Mouse (Mus musculus) hindbrain, postnatal 0 days (tissue): Measurements from ENCODE around the gene Maml3. TPM values are rescaled to one million over a fixed set of nuclear protein-coding genes. Genes with fewer than 3 reads are reported as not detected.

ENCODE experiments used
- ATAC-seq: fragments of 200-750 bp; cut with Nextera tagmentation; 2 replicates; pipeline ENCODE4 v1.8.0; 2017; ENCODE audit warnings: mild to moderate bottlenecking, moderate TSS enrichment, moderate library complexity
- DNase-seq: peaks from one replicate; pipeline ENCODE4 v3.0.0-alpha.2; 2015; ENCODE audit warnings: low spot score
- H3K27ac ChIP-seq: fragments of 300-500 bp; sonication (generic); 2 replicates; pipeline ENCODE4 v1.5.1; 2014; ENCODE audit warnings: mild to moderate bottlenecking
- H3K27me3 ChIP-seq: fragments of 300-500 bp; sonication (generic); 2 replicates; pipeline ENCODE4 v1.6.1; 2014; ENCODE audit warnings: low read length, mixed read lengths; ENCODE audit not compliant: insufficient read depth
- H3K36me3 ChIP-seq: fragments of 300-500 bp; sonication (generic); 2 replicates; pipeline ENCODE4 v1.6.1; 2014; ENCODE audit warnings: low read length, mixed read lengths; ENCODE audit not compliant: insufficient read depth
- H3K4me1 ChIP-seq: fragments of 300-500 bp; sonication (generic); 2 replicates; pipeline ENCODE4 v1.6.1; 2014; ENCODE audit warnings: antibody characterized with exemption, low read length, mixed read lengths; ENCODE audit not compliant: insufficient read depth
- H3K4me2 ChIP-seq: fragments of 300-500 bp; sonication (generic); 2 replicates; pipeline ENCODE4 v1.6.1; 2014; ENCODE audit warnings: low read depth, mild to moderate bottlenecking, low read length, moderate library complexity, mixed read lengths
- H3K4me3 ChIP-seq: fragments of 300-500 bp; sonication (generic); 2 replicates; pipeline ENCODE4 v1.5.1; 2014; ENCODE audit warnings: low read length
- H3K9ac ChIP-seq: fragments of 300-500 bp; sonication (generic); replicated peaks from 2 replicates; pipeline ENCODE4 v1.6.1; 2014; ENCODE audit warnings: mild to moderate bottlenecking, low read length, moderate library complexity, mixed read lengths
- H3K9me3 ChIP-seq: fragments of 300-500 bp; sonication (generic); 2 replicates; pipeline ENCODE4 v1.6.1; 2016; ENCODE audit warnings: low read length, mixed read lengths
- CTCF ChIP-seq: IDR thresholded peaks from 2 replicates; pipeline ENCODE4 v1.5.1; 2016; ENCODE audit warnings: antibody characterized with exemption, control low read depth, low read depth
- WGBS: fragments of 180-500 bp; shearing (Covaris S2); extraction: QIAGEN DNeasy Blood & Tissue Kit; methylation state at CpG from one replicate; pipeline ENCODE4 v1.1.7; 2014; 5-methylcytosine and 5-hydroxymethylcytosine counted together
- polyA plus RNA-seq: library from polyadenylated mRNA; unstranded; fragments of >200 nt; fragmentation: Nextera tagmentation; extraction: Ambion mirVana; gene quantifications from 2 replicates; pipeline ENCODE4 v1.2.1, GENCODE M21; 2015
- total RNA-seq: library from RNA; depleted of rRNA; stranded (reverse); fragments of >200 nt; gene quantifications from 2 replicates; pipeline ENCODE4 v1.2.3, GENCODE M21; 2014

Gene Maml3
- total and polyA plus RNA-seq, 2 experiments from 2014 or later = 4.8 to 18.8 TPM

DNA sequence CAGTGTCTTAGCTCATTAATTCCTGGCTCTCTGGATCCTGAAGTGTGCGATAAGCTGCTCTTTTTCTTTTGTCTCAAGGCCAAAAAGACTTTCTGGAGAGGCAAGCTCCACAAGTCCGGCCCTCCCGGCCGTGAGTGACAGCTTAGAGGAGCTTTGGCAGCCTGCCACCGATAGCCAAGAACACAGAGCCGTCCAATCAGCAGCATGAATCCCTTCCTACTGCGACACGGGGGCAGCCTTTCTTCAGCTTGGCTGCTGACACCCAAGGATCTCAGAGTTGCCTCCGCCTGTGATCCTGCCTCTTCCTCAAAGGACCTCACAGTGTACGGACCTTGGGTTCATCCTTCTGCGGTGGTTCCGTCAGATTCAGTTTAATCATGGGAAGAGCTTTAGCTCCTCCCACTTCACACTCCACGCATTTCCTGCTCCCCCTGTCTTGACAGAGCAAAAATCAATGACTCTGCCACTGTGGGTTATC lies 57.9 kb downstream of the Maml3 start:
- peak; percentile 84 for ATAC-seq
- peak; percentile 41 for TF ChIP-seq CTCF
- peak overlapping the region; percentile 56 for H3K9ac ChIP-seq
- no peaks in the 10 kb centered on the region for H3K9me3 ChIP-seq
- peak; percentile 97 for DNase-seq
- peaks cover 25% of the 10 kb centered on the region for H3K4me1 ChIP-seq
- peak overlapping the region; percentile 23 for H3K4me3 ChIP-seq
- H3K27ac ChIP-seq = peak overlapping the region; percentile 87
- H3K27me3 ChIP-seq = no peaks in the 10 kb centered on the region
- no peaks in the 10 kb centered on the region for H3K36me3 ChIP-seq
- peak overlapping the region; percentile 64 for H3K4me2 ChIP-seq
- WGBS = under 1% methylated on average over 13 of the region's 13 CpGs

DNA sequence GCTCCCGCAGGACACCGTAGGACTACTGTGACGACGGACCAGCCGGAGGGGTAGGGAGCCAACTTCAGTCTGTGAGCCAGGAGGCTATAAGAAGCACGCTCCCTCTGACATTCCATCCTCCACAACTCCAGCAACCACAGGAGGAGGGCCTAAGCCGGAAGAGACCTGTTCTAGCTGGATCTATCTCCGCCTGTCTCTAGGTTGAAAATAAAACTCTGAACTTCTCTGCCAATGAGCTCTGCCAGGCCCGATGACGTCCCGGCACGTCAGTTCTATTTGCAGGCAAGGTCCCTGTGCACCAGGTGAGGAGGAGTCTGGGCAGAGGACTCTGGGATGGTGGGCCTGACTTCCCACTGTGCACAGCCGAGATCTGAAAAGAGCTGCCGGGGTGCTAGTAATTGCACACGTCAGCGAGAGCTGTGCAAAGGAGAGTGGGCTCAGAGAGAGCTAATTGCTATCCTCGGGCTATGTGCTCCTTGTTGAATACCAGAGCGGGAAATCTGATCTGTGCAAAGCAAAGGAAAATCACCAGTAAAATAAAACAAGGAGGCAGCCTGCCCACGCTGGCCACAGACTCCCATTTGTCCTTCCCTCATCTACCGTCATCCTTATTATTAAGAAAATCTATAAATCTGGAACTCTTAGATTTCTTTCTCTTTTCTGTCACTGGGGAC lies 58.7 kb downstream of the Maml3 start:
- ATAC-seq (peak; percentile 91), DNase-seq (peak; percentile 87)
- no peaks in the 10 kb centered on the region for H3K36me3 ChIP-seq
- peaks cover 25% of the 10 kb centered on the region for H3K4me1 ChIP-seq
- H3K27me3 ChIP-seq = no peaks in the 10 kb centered on the region
- H3K9me3 ChIP-seq = no peaks in the 10 kb centered on the region
- 4% methylated on average over 20 of the region's 20 CpGs for WGBS
- peak overlapping the region; percentile 23 for H3K4me3 ChIP-seq
- TF ChIP-seq CTCF = no peak
- peak overlapping the region; percentile 87 for H3K27ac ChIP-seq
- H3K9ac ChIP-seq = peak overlapping the region; percentile 56
- H3K4me2 ChIP-seq = peak overlapping the region; percentile 64

DNA sequence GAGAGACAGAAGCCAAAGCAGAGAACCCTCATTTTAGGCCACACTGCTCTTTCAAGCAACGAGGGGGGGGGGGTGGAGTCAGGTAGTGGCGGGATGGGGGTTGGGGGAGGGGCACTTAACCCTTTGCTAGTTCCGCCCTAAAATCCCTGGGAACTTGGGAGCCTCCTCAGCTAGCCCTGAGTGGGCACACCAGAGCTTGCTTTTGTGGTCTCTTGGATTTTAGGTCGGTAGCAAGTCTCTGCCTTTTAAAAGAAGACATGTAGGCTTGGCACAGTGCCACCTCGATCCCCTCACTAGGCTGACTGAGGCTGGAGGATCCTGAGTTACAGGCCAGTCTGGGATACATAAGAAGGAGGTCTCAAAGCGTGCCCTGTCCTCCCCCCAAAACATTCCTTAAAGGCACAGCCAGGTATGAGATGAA lies 59.6 kb downstream of the Maml3 start:
- Histone ChIP-seq H3K4me1 (peaks cover 25% of the 10 kb centered on the region), H3K9ac (peak overlapping the region; percentile 56), H3K9me3 (no peaks in the 10 kb centered on the region), H3K27ac (peak overlapping the region; percentile 87), H3K4me3 (no peak overlapping the region), H3K27me3 (no peaks in the 10 kb centered on the region), H3K36me3 (no peaks in the 10 kb centered on the region), H3K4me2 (peak overlapping the region; percentile 64)
- 12% methylated on average over 6 of the region's 6 CpGs for WGBS
- TF ChIP-seq CTCF = no peak
- ATAC-seq (no peak), DNase-seq (peak; percentile 43)

DNA sequence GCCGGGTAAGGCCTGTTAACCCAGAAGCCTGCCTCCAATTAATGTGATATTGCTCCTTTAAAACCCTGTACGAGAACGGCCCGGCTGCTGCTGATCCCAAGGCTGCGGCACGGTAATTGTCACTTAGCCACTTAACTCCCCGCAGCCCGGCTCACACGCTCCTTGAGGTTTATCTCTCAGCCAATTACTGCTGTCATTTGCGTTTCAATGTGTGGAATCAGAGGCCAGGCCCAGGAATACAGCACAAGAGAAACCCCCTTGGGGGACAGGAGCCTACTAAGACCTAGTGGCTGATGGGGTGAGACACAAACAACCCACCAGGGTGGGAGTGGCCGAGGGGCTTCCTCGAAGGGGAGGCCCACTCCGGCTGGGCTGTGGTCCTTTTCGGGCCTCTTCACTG lies 60.2 kb downstream of the Maml3 start:
- 9% methylated on average over 14 of the region's 14 CpGs for WGBS
- DNase-seq = peak; percentile 73
- H3K27ac ChIP-seq = peak overlapping the region; percentile 87
- no peak for TF ChIP-seq CTCF
- 0 out of 2 replicates have a peak overlapping the region, but pooled peaks have one; percentile 7 for H3K4me3 ChIP-seq
- no peaks in the 10 kb centered on the region for H3K36me3 ChIP-seq
- H3K27me3 ChIP-seq = no peaks in the 10 kb centered on the region
- H3K9me3 ChIP-seq = no peaks in the 10 kb centered on the region
- peak overlapping the region; percentile 56; the same call in 1 of the 2 replicates for H3K9ac ChIP-seq
- no peak for ATAC-seq
- H3K4me2 ChIP-seq = peak overlapping the region; percentile 64
- H3K4me1 ChIP-seq = peaks cover 25% of the 10 kb centered on the region

DNA sequence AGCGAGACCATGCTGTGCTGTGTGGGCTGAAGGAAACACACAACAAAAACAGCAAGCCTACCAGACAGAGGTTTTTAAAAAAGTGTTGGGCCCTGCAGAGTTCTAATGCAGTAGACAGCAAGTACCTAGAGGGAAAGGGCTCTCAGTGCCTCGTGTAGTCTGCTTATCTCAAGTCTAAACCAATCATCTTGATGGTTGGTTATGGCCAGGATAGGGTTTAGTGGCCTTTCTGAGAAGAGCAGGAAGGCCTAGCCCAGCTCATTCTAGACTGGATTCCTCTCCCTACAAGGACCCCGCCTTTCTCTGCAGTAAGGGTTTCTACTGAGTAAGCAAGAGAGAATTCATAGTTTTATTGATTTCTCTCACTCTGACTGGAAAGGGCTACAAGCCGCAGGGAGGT lies 61.0 kb downstream of the Maml3 start:
- peak overlapping the region; percentile 87; the same call in 1 of the 2 replicates for H3K27ac ChIP-seq
- no peaks in the 10 kb centered on the region for H3K36me3 ChIP-seq
- H3K4me2 ChIP-seq = no peak overlapping the region
- no peaks in the 10 kb centered on the region for H3K27me3 ChIP-seq
- H3K9me3 ChIP-seq = no peaks in the 10 kb centered on the region
- H3K9ac ChIP-seq = no peak overlapping the region
- DNase-seq = no peak
- peaks cover 25% of the 10 kb centered on the region for H3K4me1 ChIP-seq
- TF ChIP-seq CTCF = no peak
- no peak overlapping the region for H3K4me3 ChIP-seq
- WGBS = 55% methylated on average over 4 of the region's 4 CpGs
- ATAC-seq = no peak

DNA sequence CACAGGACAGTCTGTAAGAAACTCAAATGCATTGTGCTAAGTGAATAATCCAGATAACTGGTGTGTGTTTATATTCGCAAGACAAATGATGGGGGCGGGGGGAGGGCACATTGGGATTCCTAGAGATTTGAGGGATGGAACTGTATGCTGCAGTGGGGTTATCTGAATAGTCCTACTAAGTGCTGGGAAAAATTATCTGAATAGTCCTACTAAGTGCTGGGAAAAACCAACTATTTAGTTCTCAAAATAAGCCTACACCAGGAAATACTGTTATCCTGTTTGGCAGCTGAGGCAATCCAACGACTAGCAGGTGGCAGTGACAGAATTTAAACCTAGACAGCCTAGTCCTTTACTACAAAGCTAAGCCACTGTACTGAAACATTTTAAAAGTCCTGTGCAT lies 62.2 kb downstream of the Maml3 start:
- ATAC-seq (no peak), DNase-seq (no peak)
- Histone ChIP-seq H3K9ac (no peak overlapping the region), H3K9me3 (no peaks in the 10 kb centered on the region), H3K4me2 (no peak overlapping the region), H3K27me3 (no peaks in the 10 kb centered on the region), H3K4me1 (peaks cover 24% of the 10 kb centered on the region), H3K4me3 (no peak overlapping the region), H3K36me3 (no peaks in the 10 kb centered on the region), H3K27ac (no peak overlapping the region)
- no peak for TF ChIP-seq CTCF
- WGBS = 87% methylated on average over 3 of the region's 3 CpGs

DNA sequence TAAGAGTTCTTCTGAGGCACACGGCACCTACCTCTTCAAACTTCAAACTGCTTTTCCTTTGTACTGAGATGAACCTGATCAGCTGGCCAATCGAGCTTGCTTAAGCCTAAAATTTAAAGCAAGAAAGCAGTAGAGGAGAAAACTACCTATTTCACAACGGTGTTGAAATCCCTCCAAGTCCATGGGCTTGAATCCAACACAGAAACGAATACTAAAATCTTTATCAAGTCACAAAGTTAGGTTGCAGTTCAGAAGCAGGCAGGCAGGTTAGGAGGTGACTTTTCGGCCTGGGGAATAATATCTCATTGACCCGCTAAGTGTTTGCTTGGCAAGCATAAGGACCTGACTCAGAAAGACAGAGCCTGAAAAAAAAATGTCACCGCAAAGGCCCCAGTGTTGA lies 64.9 kb downstream of the Maml3 start:
- no peaks in the 10 kb centered on the region for H3K9me3 ChIP-seq
- peaks cover 8% of the 10 kb centered on the region for H3K4me1 ChIP-seq
- no peak for TF ChIP-seq CTCF
- H3K36me3 ChIP-seq = no peaks in the 10 kb centered on the region
- H3K4me2 ChIP-seq = no peak overlapping the region
- 83% methylated on average over 7 of the region's 7 CpGs for WGBS
- no peak for DNase-seq
- no peak overlapping the region for H3K27ac ChIP-seq
- H3K27me3 ChIP-seq = no peaks in the 10 kb centered on the region
- H3K4me3 ChIP-seq = no peak overlapping the region
- no peak for ATAC-seq
- H3K9ac ChIP-seq = no peak overlapping the region
